Mouse (Mus musculus): ENCODE measurements at regions not wholly inside any gene's neighbourhood (a gene's known extent, or its start where the extent isn't known, plus 50 kb on each side); places are given as distances from the start of the nearest gene placed in this dataset.

DNA sequence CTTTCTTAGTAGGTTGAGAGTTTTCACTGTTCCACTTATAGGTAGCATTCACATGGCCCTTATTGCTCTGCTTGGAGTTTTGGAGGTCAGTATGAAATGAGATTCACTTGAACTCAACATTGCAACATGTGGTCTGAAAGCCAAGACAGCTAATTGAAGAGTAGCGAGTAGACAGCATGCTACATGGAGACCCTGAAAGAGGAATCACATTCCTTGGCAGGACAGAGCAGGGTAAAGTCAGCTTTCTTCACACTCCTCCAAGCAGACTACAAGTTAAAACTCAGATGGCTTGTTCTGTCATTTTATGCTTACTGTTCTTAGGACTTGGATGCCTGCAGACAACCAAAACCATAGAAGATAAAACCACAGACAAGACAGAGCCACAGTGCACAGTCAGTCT is 91.1 kb upstream of the Rnd3 start:
- no peak for TF ChIP-seq CTCF (IDR thresholded peaks at IDR 0.05)
- no peak for TF ChIP-seq POLR2A (IDR thresholded peaks at IDR 0.05; ENCODE audit: insufficient read depth, low read depth, low read length)

Measured in heart, adult 2 months (tissue).